Mouse (Mus musculus) E14TG2a.4 (cell line): Measurements from ENCODE around the gene Spg11.

ENCODE experiments used
- H3K27me3 ChIP-seq: 2 replicates; pipeline ENCODE4 v1.6.1; 2014; ENCODE audit warnings: low read length, control low read depth; ENCODE audit not compliant: insufficient read depth
- H3K36me3 ChIP-seq: 2 replicates; pipeline ENCODE4 v1.6.1; 2014; ENCODE audit warnings: low read length, control low read depth; ENCODE audit not compliant: insufficient read depth
- H3K4me1 ChIP-seq: replicated peaks from 2 replicates; pipeline ENCODE4 v1.6.1; 2014; ENCODE audit warnings: low read depth, low read length, control low read depth
- H3K4me3 ChIP-seq: replicated peaks from 2 replicates; pipeline ENCODE4 v1.5.1; 2014; ENCODE audit warnings: mild to moderate bottlenecking, low read length
- H3K9me3 ChIP-seq: 2 replicates; pipeline ENCODE4 v1.6.1; 2014; ENCODE audit warnings: low read length, control low read depth
- CTCF ChIP-seq: conservative IDR thresholded peaks from 2 replicates; pipeline ENCODE4 v1.5.1; 2014; ENCODE audit warnings: low read length
- NANOG ChIP-seq: IDR thresholded peaks from 2 replicates; pipeline ENCODE4 v1.6.1; 2014; ENCODE audit warnings: borderline replicate concordance, low read length, mixed read lengths
- POU5F1 ChIP-seq: IDR thresholded peaks from 2 replicates; pipeline ENCODE4 v1.6.1; 2014; ENCODE audit warnings: low read length, borderline replicate concordance

The Spg11 gene

GRCm38 (mm10) chr2:122022284-122022683 lies 95.9 kb downstream of the Spg11 start:
- Histone ChIP-seq H3K27me3 (peaks cover 2% of the 10 kb centered on the region; the same call in 1 of the 2 replicates), H3K36me3 (no peaks in the 10 kb centered on the region), H3K9me3 (no peaks in the 10 kb centered on the region), H3K4me3 (no peak overlapping the region), H3K4me1 (no peaks in the 10 kb centered on the region)
- TF ChIP-seq NANOG: no peak
- TF ChIP-seq CTCF: peak; percentile 51

GRCm38 (mm10) chr2:122018705-122019104 lies 99.5 kb downstream of the Spg11 start:
- H3K27me3 ChIP-seq: no peaks in the 10 kb centered on the region
- TF ChIP-seq POU5F1 (no peak), NANOG (no peak), CTCF (no peak)
- H3K4me1 ChIP-seq: no peaks in the 10 kb centered on the region
- no peaks in the 10 kb centered on the region for H3K9me3 ChIP-seq
- no peak overlapping the region for H3K4me3 ChIP-seq
- peaks cover 16% of the 10 kb centered on the region for H3K36me3 ChIP-seq

GRCm38 (mm10) chr2:122011441-122011840 lies 106.7 kb downstream of the Spg11 start:
- no peak overlapping the region for H3K4me3 ChIP-seq
- TF ChIP-seq CTCF: no peak
- no peak for TF ChIP-seq POU5F1
- TF ChIP-seq NANOG: no peak
- peaks cover 60% of the 10 kb centered on the region for H3K36me3 ChIP-seq
- no peaks in the 10 kb centered on the region for H3K9me3 ChIP-seq
- H3K4me1 ChIP-seq: no peaks in the 10 kb centered on the region
- no peaks in the 10 kb centered on the region for H3K27me3 ChIP-seq

- no peak for TF ChIP-seq POU5F1
- no peak for TF ChIP-seq NANOG
- no peak for TF ChIP-seq CTCF
Measured at GRCm38 (mm10) chr2:122008832-122009231, 109.4 kb downstream of the Spg11 start.

More at GRCm38 (mm10) chr2:122008832-122009231, 109.4 kb downstream of the Spg11 start:
- Histone ChIP-seq H3K4me3 (no peak overlapping the region), H3K27me3 (no peaks in the 10 kb centered on the region), H3K9me3 (no peaks in the 10 kb centered on the region), H3K4me1 (no peaks in the 10 kb centered on the region), H3K36me3 (peaks cover 62% of the 10 kb centered on the region)
